Mouse (Mus musculus): ENCODE results near the gene Adam11.

DNA sequence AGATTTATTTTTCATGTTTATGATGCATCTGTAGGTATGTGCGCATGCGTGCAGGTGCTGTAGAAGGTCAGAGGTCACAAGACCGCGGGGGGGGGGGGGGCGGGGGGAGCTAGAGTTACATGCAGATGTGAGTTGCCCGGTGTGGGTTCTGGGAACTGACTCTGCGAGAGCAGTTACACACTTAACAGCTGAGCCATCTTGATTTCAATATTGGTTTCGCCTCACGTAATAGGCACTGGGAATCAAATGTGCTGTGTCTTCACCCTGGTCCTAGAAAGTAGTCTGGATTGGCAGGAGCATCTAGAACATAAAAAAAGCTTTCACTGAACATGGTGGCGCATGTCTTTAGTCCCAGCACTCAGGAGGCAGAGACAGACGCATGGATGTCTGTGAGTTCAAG lies 20.6 kb upstream of the Adam11 start:
- TF ChIP-seq CTCF (IDR thresholded peaks at IDR 0.05; ENCODE audit: insufficient read depth, low read length) = no peak
- TF ChIP-seq POLR2A (IDR thresholded peaks at IDR 0.05; ENCODE audit: borderline replicate concordance, extremely low read depth, low read depth, low read length) = no peak

All from lung, adult 2 months (tissue).